Mouse (Mus musculus): Measurements from ENCODE around the gene Esp8. TPM values are rescaled to one million over a fixed set of nuclear protein-coding genes. Genes with fewer than 3 reads are reported as not detected.
"Not testable (repeated sequence)": the region's sequence is repeated elsewhere in the genome, so short reads cannot be mapped to it uniquely, and the experiment has no call there.

The Esp8 gene
- not detected for total RNA-seq (2021)
- long read RNA-seq: 0 reads

GRCm38 (mm10) chr17:40519818-40520217 lies at the start of gene Esp8:
Gene Esp8, plus strand, starts transcription at chr17:40520022.
- DNase-seq (ENCODE audit: low spot score in 2 of 2): no peak

GRCm38 (mm10) chr17:40483566-40483965 lies 36.3 kb upstream of the Esp8 start:
- DNase-seq (ENCODE audit: low spot score in 2 of 2): not testable (repeated sequence)

GRCm38 (mm10) chr17:40495468-40496185 lies 24.2 kb upstream of the Esp8 start:
- DNase-seq (ENCODE audit: low spot score in 2 of 2): not testable (repeated sequence)

GRCm38 (mm10) chr17:40529813-40530212 lies 10.0 kb downstream of the Esp8 start:
- DNase-seq (ENCODE audit: low spot score in 2 of 2): no peak

GRCm38 (mm10) chr17:40531147-40531546 lies 11.3 kb downstream of the Esp8 start:
- no peak for DNase-seq (ENCODE audit: low spot score in 2 of 2)

GRCm38 (mm10) chr17:40547005-40547404 lies 27.2 kb downstream of the Esp8 start:
- DNase-seq (ENCODE audit: low spot score in 2 of 2): not testable (repeated sequence)

GRCm38 (mm10) chr17:40553470-40553869 lies 33.6 kb downstream of the Esp8 start:
- DNase-seq (ENCODE audit: low spot score in 2 of 2): no peak

GRCm38 (mm10) chr17:40561207-40561606 lies 41.4 kb downstream of the Esp8 start, which contains the start of gene Esp6:
Gene Esp6, plus strand, starts transcription at chr17:40561507.
- DNase-seq (ENCODE audit: low spot score in 2 of 2): no peak

Other genes starting within 250 kb of the Esp8 start
- gene Crisp1, start 200.8 kb upstream of the Esp8 start, total RNA-seq (2021): not detected
- gene Esp6, start 41.5 kb downstream of the Esp8 start, total RNA-seq (2021): not detected
- not detected for gene Esp4, start 78.6 kb downstream of the Esp8 start, total RNA-seq (2021)
- not detected for gene Esp3, start 112.1 kb downstream of the Esp8 start, total RNA-seq (2021)
- gene Esp1, start 207.1 kb downstream of the Esp8 start, total RNA-seq (2021): not detected